Mouse (Mus musculus): Measurements from ENCODE around the gene Ppp4c. TPM values are rescaled to one million over a fixed set of nuclear protein-coding genes. Genes with fewer than 3 reads are reported as not detected.

The Ppp4c gene
- polyA plus RNA-seq, 1 experiment from 2014 or later = 401 TPM

- 45% methylated on average over 5 of the region's 5 CpGs for WGBS
These were observed 8.2 kb upstream of the Ppp4c start for GRCm38 (mm10) chr7:126800269-126801056.

GRCm38 (mm10) chr7:126799468-126800268 is 7.4 kb upstream of the Ppp4c start:
- Histone ChIP-seq H3K4me2 (peak overlapping the region; percentile 73), H3K4me1 (replicated peaks) (peaks cover 33% of the 10 kb centered on the region), H3K27me3 (no peaks in the 10 kb centered on the region), H3K36me3 (peaks cover 52% of the 10 kb centered on the region), H3K9ac (replicated peaks) (peak overlapping the region; percentile 75), H3K9me3 (no peaks in the 10 kb centered on the region), H3K27ac (peak overlapping the region; percentile 97), H3K4me3 (replicated peaks) (peak overlapping the region; percentile 85)
- 1% methylated on average over 38 of the region's 38 CpGs for WGBS
- ATAC-seq (ENCODE audit: insufficient number of reproducible peaks, insufficient read depth, low FRiP score, low TSS enrichment, low read depth) = peak; percentile 89

More at GRCm38 (mm10) chr7:126800269-126801056, 8.2 kb upstream of the Ppp4c start:
- H3K4me2 ChIP-seq = peak overlapping the region; percentile 73
- no peak for ATAC-seq (ENCODE audit: insufficient number of reproducible peaks, insufficient read depth, low FRiP score, low TSS enrichment, low read depth)
- H3K4me3 ChIP-seq (replicated peaks) = peak overlapping the region; percentile 85
- no peaks in the 10 kb centered on the region for H3K27me3 ChIP-seq
- H3K9ac ChIP-seq (replicated peaks) = peak overlapping the region; percentile 75
- peak overlapping the region; percentile 97 for H3K27ac ChIP-seq
- no peaks in the 10 kb centered on the region for H3K9me3 ChIP-seq
- peaks cover 51% of the 10 kb centered on the region for H3K36me3 ChIP-seq
- peaks cover 33% of the 10 kb centered on the region for H3K4me1 ChIP-seq (replicated peaks)

GRCm38 (mm10) chr7:126799050-126799467 is 6.8 kb upstream of the Ppp4c start:
- peak overlapping the region; percentile 90 for H3K9ac ChIP-seq (replicated peaks)
- 1% methylated on average over 36 of the region's 36 CpGs for WGBS
- H3K27ac ChIP-seq = peak overlapping the region; percentile 97
- ATAC-seq (ENCODE audit: insufficient number of reproducible peaks, insufficient read depth, low FRiP score, low TSS enrichment, low read depth) = peak; percentile 96
- H3K9me3 ChIP-seq = no peaks in the 10 kb centered on the region
- peak overlapping the region; percentile 73 for H3K4me2 ChIP-seq
- H3K4me3 ChIP-seq (replicated peaks) = peak overlapping the region; percentile 85
- H3K4me1 ChIP-seq (replicated peaks) = peaks cover 33% of the 10 kb centered on the region
- peaks cover 53% of the 10 kb centered on the region for H3K36me3 ChIP-seq
- H3K27me3 ChIP-seq = no peaks in the 10 kb centered on the region

- ATAC-seq (ENCODE audit: insufficient number of reproducible peaks, insufficient read depth, low FRiP score, low TSS enrichment, low read depth) = no peak
- H3K4me2 ChIP-seq = peak overlapping the region; percentile 73
- H3K4me1 ChIP-seq (replicated peaks) = peaks cover 33% of the 10 kb centered on the region
- WGBS = 1% methylated on average over 40 of the region's 40 CpGs
- H3K9ac ChIP-seq (replicated peaks) = peak overlapping the region; percentile 90
- H3K27ac ChIP-seq = peak overlapping the region; percentile 97
- peak overlapping the region; percentile 85 for H3K4me3 ChIP-seq (replicated peaks)
- H3K9me3 ChIP-seq = no peaks in the 10 kb centered on the region
- peaks cover 48% of the 10 kb centered on the region for H3K36me3 ChIP-seq
- no peaks in the 10 kb centered on the region for H3K27me3 ChIP-seq
These were observed 6.1 kb upstream of the Ppp4c start for GRCm38 (mm10) chr7:126798127-126799049.

GRCm38 (mm10) chr7:126797411-126798126 is 5.3 kb upstream of the Ppp4c start, which contains the start of gene Fam57b:
Fam57b (plus strand) TSS chr7:126797668.
- ATAC-seq (ENCODE audit: insufficient number of reproducible peaks, insufficient read depth, low FRiP score, low TSS enrichment, low read depth) = no peak
- H3K4me1 ChIP-seq (replicated peaks) = peaks cover 41% of the 10 kb centered on the region
- peaks cover 40% of the 10 kb centered on the region for H3K36me3 ChIP-seq
- 42% methylated on average over 21 of the region's 21 CpGs for WGBS
- H3K4me3 ChIP-seq (replicated peaks) = peak within 1 kb of the TSS; percentile 85
- H3K9me3 ChIP-seq = no peaks in the 10 kb centered on the region
- H3K27ac ChIP-seq = peak within 1 kb of the TSS; percentile 97
- H3K4me2 ChIP-seq = peak within 1 kb of the TSS; percentile 73
- peak within 1 kb of the TSS; percentile 90 for H3K9ac ChIP-seq (replicated peaks)
- no peaks in the 10 kb centered on the region for H3K27me3 ChIP-seq

GRCm38 (mm10) chr7:126796350-126796932 is 4.1 kb upstream of the Ppp4c start:
- Histone ChIP-seq H3K27me3 (no peaks in the 10 kb centered on the region), H3K4me1 (replicated peaks) (peaks cover 41% of the 10 kb centered on the region), H3K36me3 (peaks cover 37% of the 10 kb centered on the region), H3K27ac (no peak overlapping the region), H3K4me3 (replicated peaks) (peak overlapping the region; percentile 85; the same call in 1 of the 2 replicates), H3K9me3 (no peaks in the 10 kb centered on the region), H3K9ac (replicated peaks) (0 out of 2 replicates have a peak overlapping the region, but pooled peaks have one; percentile 6), H3K4me2 (peak overlapping the region; percentile 73)
- no peak for ATAC-seq (ENCODE audit: insufficient number of reproducible peaks, insufficient read depth, low FRiP score, low TSS enrichment, low read depth)
- WGBS = 80% methylated on average over 8 of the region's 8 CpGs

GRCm38 (mm10) chr7:126795387-126796317 is 3.4 kb upstream of the Ppp4c start:
- peaks cover 40% of the 10 kb centered on the region for H3K36me3 ChIP-seq
- H3K27ac ChIP-seq = no peak overlapping the region
- no peaks in the 10 kb centered on the region for H3K9me3 ChIP-seq
- H3K4me3 ChIP-seq (replicated peaks) = no peak overlapping the region
- H3K4me2 ChIP-seq = peak overlapping the region; percentile 73; the same call in 1 of the 2 replicates
- no peaks in the 10 kb centered on the region for H3K27me3 ChIP-seq
- no peak overlapping the region for H3K9ac ChIP-seq (replicated peaks)
- peaks cover 44% of the 10 kb centered on the region for H3K4me1 ChIP-seq (replicated peaks)
- 86% methylated on average over 16 of the region's 16 CpGs for WGBS
- no peak for ATAC-seq (ENCODE audit: insufficient number of reproducible peaks, insufficient read depth, low FRiP score, low TSS enrichment, low read depth)

GRCm38 (mm10) chr7:126794271-126794605 is 1.9 kb upstream of the Ppp4c start:
- Histone ChIP-seq H3K9ac (replicated peaks) (no peak overlapping the region), H3K36me3 (peaks cover 55% of the 10 kb centered on the region), H3K27ac (no peak overlapping the region), H3K27me3 (no peaks in the 10 kb centered on the region), H3K4me1 (replicated peaks) (peaks cover 37% of the 10 kb centered on the region), H3K4me3 (replicated peaks) (no peak overlapping the region), H3K9me3 (no peaks in the 10 kb centered on the region), H3K4me2 (no peak overlapping the region)
- no peak for ATAC-seq (ENCODE audit: insufficient number of reproducible peaks, insufficient read depth, low FRiP score, low TSS enrichment, low read depth)
- WGBS = 73% methylated on average over 4 of the region's 4 CpGs

Data from limb, embryonic 12.5 days (tissue).